Mouse (Mus musculus) limb, embryonic 13.5 days (tissue): ENCODE data around the gene Sim1. TPM values are rescaled to one million over a fixed set of nuclear protein-coding genes. Genes with fewer than 3 reads are reported as not detected.

Source experiments
- ATAC-seq: fragments of 200-750 bp; cut with Nextera tagmentation; 2 replicates; pipeline ENCODE4 v1.8.0; 2017; ENCODE audit warnings: low read depth, moderate number of reproducible peaks, moderate TSS enrichment; ENCODE audit not compliant: low FRiP score
- H3K27ac ChIP-seq: fragments of 300-500 bp; sonication (generic); 2 replicates; pipeline ENCODE4 v1.5.1; 2015; ENCODE audit warnings: inconsistent platforms, mild to moderate bottlenecking, moderate library complexity
- H3K27me3 ChIP-seq: fragments of 300-500 bp; sonication (generic); 2 replicates; pipeline ENCODE4 v1.6.1; 2015; ENCODE audit warnings: mild to moderate bottlenecking, inconsistent platforms
- H3K36me3 ChIP-seq: fragments of 300-500 bp; sonication (generic); 2 replicates; pipeline ENCODE4 v1.6.1; 2015; ENCODE audit warnings: inconsistent platforms, mild to moderate bottlenecking, moderate library complexity
- H3K4me1 ChIP-seq: fragments of 300-500 bp; sonication (generic); 2 replicates; pipeline ENCODE4 v1.6.1; 2015; ENCODE audit warnings: inconsistent platforms
- H3K4me2 ChIP-seq: fragments of 300-500 bp; sonication (generic); replicated peaks from 2 replicates; pipeline ENCODE4 v1.6.1; 2015; ENCODE audit warnings: inconsistent platforms, mild to moderate bottlenecking, moderate library complexity
- H3K4me3 ChIP-seq: fragments of 300-500 bp; sonication (generic); 2 replicates; pipeline ENCODE4 v1.5.1; 2015; ENCODE audit warnings: moderate library complexity, mild to moderate bottlenecking, inconsistent platforms
- H3K9ac ChIP-seq: fragments of 300-500 bp; sonication (generic); 2 replicates; pipeline ENCODE4 v1.6.1; 2015; ENCODE audit warnings: mild to moderate bottlenecking, inconsistent platforms
- H3K9me3 ChIP-seq: fragments of 300-500 bp; sonication (generic); 2 replicates; pipeline ENCODE4 v1.6.1; 2016; ENCODE audit warnings: inconsistent platforms
- WGBS: fragments of 180-500 bp; shearing (Covaris S2); methylation state at CpG from one replicate; pipeline ENCODE4 v1.1.7; 2015; 5-methylcytosine and 5-hydroxymethylcytosine counted together
- polyA plus RNA-seq: library from polyadenylated mRNA; unstranded; fragments of >200 nt; fragmentation: Nextera tagmentation; extraction: Ambion mirVana; gene quantifications from 2 replicates; pipeline ENCODE4 v1.2.1, GENCODE M21; 2015

Gene Sim1
- polyA plus RNA-seq, 1 experiment from 2014 or later = 1.2 TPM

DNA sequence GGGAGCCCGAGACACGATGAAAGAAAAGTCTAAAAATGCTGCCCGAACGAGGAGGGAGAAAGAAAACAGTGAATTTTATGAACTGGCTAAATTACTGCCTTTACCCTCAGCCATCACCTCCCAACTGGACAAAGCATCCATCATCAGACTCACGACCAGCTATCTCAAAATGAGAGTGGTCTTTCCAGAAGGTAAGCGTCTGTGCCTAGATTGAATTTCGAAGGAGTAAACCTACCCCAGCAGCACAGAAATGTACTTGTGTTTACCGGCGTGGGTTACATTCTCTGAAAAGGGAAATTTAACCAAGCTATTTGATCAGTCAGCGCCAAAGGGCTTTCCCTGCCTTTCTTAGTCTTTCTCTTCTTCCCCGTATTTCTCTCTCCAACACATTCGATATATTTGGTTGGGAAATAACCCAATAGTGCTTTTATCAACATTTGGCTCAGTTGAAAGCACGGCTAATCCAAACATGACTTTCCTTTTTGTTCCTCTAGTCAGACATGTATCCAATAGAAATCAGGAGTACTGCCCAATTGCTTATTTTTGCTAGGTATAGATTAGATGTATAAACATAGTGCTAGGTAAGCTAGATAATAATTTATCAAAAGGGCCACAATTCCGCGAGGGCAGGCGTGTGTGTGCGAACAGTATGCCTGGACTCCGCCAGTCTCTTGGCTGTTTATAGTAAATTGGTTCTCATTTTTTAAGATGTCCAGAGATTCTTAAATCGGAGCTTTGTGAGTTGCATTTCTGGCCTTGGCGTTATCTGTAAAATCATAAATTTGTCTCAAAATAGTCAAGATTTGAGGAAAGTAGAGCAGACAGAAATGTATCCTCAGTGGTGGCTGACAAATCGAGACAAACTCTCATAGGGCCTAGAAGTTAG is 1.6 kb downstream of the Sim1 start:
- no peaks in the 10 kb centered on the region for H3K9me3 ChIP-seq
- WGBS = 3% methylated on average over 21 of the region's 21 CpGs
- H3K27ac ChIP-seq = no peak overlapping the region
- H3K4me2 ChIP-seq = 0 out of 2 replicates have a peak overlapping the region, but pooled peaks have one; percentile 2
- no peak for ATAC-seq
- H3K36me3 ChIP-seq = no peaks in the 10 kb centered on the region
- peaks cover 21% of the 10 kb centered on the region for H3K4me1 ChIP-seq
- peaks cover 81% of the 10 kb centered on the region for H3K27me3 ChIP-seq
- H3K9ac ChIP-seq = no peak overlapping the region
- no peak overlapping the region for H3K4me3 ChIP-seq

DNA sequence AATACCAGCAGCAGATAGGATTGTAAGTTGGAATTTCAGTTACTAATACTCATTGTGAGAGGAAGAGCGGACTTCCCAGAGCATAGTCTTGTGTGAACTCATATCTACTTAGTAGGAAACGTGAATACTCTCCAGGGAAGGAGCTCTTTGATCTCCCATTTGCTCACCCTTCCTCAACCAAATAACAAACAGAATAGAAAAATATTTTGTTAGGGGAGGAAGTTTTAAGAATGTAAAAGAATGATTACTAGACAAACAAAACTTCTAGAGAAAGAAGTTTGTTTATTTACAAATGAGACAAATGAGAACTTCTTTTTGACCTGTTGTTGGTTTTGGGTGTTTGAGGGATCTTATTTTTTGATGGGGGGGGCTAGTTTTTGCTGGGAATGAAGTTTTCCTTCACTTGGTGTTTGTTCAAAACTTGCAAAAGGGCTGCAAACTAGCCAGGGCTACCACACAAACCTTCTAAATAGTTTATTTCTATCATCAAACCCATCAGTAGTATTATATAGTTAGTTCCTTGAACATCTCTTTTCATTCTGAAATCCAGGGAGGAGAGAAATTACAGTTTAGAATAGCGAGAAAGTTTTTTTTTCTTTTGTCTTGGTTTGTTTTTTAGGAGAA is 2.3 kb downstream of the Sim1 start:
- ATAC-seq = no peak
- Histone ChIP-seq H3K9ac (no peak overlapping the region), H3K4me3 (no peak overlapping the region), H3K4me2 (no peak overlapping the region), H3K4me1 (peaks cover 19% of the 10 kb centered on the region), H3K27ac (no peak overlapping the region), H3K27me3 (peaks cover 81% of the 10 kb centered on the region), H3K9me3 (no peaks in the 10 kb centered on the region), H3K36me3 (no peaks in the 10 kb centered on the region)
- WGBS = 9% methylated on average over 3 of the region's 3 CpGs

DNA sequence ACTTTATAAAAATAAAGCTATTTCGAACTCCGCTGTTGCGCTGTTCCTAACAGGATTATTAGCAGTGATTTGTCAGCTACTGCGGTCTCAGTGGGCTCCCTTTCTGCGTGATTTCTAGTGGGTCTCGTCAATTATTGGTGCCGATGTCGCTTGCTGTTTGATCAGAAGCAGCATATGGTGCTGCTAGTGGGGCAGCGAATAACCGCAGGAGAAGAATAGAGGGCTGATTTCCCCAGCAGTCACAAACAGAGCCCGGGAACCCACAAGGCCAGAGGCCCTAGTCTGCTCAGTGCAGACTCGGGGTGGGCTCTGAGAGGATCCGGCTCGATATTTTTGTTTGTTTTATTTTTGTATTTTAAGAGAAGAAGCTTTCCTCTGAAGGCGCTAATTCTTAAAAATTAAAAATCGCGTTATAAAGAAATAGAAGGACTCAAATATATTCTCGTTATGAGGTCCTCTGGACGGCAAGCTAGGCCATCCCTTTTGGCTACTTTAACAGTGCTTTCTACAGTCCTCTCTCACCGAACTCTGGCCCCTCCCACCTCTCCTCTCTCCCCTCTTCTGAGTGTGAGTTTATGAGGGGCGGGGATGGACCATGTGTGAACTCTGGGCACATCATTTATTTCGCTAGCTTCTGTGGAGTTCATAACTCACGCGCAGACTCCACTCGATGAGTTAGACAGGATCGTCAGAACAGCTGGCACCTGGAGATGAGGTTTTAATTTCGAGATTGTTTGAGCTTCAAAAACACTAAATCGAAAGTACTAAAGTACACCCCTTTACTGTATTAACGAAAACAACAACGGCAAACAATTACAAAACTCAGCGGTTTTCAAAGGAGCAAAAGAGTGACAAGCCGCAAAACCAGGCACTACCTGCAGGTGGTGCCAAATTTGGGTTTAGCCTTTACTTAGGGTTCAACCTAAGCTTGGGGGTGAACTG is 3.2 kb downstream of the Sim1 start:
- Histone ChIP-seq H3K9ac (no peak overlapping the region), H3K36me3 (no peaks in the 10 kb centered on the region), H3K4me2 (no peak overlapping the region), H3K4me1 (peaks cover 13% of the 10 kb centered on the region), H3K4me3 (peak overlapping the region; percentile 12; the same call in 1 of the 2 replicates), H3K9me3 (no peaks in the 10 kb centered on the region), H3K27me3 (peaks cover 80% of the 10 kb centered on the region), H3K27ac (no peak overlapping the region)
- no peak for ATAC-seq
- 1% methylated on average over 32 of the region's 32 CpGs for WGBS

DNA sequence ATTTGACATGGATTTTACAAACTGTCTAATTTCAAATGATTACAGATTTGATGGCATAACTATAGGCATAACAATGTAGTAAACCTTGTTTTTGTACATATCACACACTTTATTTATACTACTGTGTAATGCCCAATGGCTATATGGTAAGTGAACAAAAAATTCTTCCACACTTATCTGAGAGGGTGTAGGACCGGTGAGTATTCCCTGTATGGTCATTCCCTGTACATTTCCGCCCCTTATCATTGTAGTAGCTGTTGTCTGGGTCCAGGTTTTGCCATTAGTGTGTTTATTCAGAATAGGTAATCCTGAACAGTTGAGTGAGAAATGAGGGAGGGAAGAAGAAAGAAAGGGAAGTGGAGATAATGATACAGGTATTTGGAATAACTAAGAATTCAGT is 4.1 kb downstream of the Sim1 start:
- Histone ChIP-seq H3K4me1 (peaks cover 16% of the 10 kb centered on the region), H3K9ac (no peak overlapping the region), H3K9me3 (no peaks in the 10 kb centered on the region), H3K4me3 (no peak overlapping the region), H3K36me3 (no peaks in the 10 kb centered on the region), H3K27ac (no peak overlapping the region), H3K4me2 (no peak overlapping the region), H3K27me3 (peaks cover 79% of the 10 kb centered on the region)
- ATAC-seq = no peak
- 18% methylated on average over 2 of the region's 2 CpGs for WGBS

DNA sequence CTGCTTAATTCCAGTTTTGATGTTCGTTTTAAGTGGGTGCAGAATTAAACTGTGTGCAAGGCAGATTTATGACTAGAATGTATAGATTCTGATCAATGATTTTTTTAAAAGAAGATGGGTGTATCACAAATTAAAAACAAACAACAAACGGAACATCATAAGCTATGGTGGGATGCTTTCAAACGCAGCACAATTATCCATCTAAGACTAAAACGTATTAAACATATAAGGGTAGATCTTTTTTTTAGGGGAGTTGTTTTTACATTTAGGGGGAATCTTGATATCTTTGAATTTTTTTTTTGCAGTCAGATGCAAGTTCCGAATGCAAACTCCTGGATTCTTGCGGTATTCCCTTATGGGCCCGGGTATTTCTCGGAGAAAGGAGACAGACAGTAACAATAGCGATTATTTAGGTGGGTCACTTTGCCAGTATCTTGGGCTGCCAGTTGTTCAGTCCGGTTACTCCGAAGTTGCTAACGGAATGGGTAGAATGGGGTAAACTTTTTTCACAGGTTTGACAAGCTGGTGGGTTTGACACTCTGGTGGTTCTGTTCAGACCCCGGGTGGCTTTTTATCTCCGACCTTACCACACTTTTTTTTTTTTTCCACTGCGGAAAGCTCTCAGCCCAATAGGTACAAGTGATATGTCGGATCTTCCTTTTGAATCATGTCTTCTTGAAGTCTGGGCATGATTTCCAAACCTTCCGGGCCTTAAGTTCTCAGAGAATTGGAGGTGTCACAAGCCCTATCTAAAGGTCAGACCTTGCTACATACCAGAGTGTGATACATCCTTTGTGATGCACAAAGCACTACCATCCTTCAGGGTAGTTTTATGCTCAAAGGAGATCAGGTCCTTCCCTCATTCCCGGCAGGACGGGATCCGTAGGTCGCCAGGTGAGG is 5.5 kb downstream of the Sim1 start:
- 2% methylated on average over 21 of the region's 21 CpGs for WGBS
- ATAC-seq = no peak
- peaks cover 78% of the 10 kb centered on the region for H3K27me3 ChIP-seq
- H3K9ac ChIP-seq = no peak overlapping the region
- H3K4me1 ChIP-seq = peaks cover 18% of the 10 kb centered on the region
- peak overlapping the region; percentile 17; the same call in 1 of the 2 replicates for H3K4me3 ChIP-seq
- H3K4me2 ChIP-seq = peak overlapping the region; percentile 38; the same call in 1 of the 2 replicates
- H3K9me3 ChIP-seq = no peaks in the 10 kb centered on the region
- H3K27ac ChIP-seq = no peak overlapping the region
- H3K36me3 ChIP-seq = no peaks in the 10 kb centered on the region

DNA sequence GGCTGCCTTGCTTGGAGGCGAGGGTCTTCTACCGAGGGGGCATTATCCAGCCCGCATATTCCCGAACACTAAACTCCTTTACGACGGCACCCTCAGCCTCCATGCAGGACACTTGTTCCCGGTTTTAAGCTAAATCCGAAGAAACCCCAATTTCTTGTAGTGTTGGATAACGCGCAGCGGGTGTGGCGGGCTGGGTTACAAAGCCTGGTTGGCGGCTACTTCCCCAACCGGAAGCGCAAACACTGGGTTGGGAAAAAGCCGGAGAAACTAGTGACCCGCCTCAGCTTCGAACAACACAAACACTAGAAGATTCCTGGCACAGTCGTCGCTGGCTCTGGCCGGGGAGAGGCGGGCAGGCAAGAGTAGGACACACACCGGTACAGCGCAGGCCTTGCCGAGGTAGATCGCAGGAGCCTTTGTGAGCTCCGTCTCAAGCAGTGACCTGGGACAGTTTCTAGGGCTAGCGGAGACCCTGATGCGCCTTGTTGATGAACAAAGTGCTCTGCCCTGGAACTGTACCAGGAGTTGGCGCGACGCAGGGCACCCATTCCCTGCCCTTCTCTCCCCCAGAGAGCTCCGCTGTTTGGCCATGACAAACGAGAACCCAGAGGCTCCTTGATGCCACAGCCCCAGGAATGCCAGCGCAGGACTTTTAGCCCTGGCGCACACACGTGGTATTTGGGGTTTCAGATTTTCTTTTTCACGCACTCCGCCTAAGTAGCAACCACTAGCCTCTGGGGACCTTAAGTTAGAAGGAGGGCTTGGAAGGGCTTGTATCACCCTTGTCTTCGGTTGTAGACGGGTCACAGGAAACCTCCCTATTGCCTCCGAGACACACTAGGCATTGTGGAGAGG is 6.4 kb downstream of the Sim1 start:
- H3K4me1 ChIP-seq = peaks cover 16% of the 10 kb centered on the region; the same call in 1 of the 2 replicates
- peaks cover 80% of the 10 kb centered on the region for H3K27me3 ChIP-seq
- no peak for ATAC-seq
- no peaks in the 10 kb centered on the region for H3K36me3 ChIP-seq
- H3K27ac ChIP-seq = no peak overlapping the region
- peak overlapping the region; percentile 17 for H3K4me3 ChIP-seq
- under 1% methylated on average over 42 of the region's 42 CpGs for WGBS
- no peak overlapping the region for H3K9ac ChIP-seq
- no peaks in the 10 kb centered on the region for H3K9me3 ChIP-seq
- H3K4me2 ChIP-seq = peak overlapping the region; percentile 38

DNA sequence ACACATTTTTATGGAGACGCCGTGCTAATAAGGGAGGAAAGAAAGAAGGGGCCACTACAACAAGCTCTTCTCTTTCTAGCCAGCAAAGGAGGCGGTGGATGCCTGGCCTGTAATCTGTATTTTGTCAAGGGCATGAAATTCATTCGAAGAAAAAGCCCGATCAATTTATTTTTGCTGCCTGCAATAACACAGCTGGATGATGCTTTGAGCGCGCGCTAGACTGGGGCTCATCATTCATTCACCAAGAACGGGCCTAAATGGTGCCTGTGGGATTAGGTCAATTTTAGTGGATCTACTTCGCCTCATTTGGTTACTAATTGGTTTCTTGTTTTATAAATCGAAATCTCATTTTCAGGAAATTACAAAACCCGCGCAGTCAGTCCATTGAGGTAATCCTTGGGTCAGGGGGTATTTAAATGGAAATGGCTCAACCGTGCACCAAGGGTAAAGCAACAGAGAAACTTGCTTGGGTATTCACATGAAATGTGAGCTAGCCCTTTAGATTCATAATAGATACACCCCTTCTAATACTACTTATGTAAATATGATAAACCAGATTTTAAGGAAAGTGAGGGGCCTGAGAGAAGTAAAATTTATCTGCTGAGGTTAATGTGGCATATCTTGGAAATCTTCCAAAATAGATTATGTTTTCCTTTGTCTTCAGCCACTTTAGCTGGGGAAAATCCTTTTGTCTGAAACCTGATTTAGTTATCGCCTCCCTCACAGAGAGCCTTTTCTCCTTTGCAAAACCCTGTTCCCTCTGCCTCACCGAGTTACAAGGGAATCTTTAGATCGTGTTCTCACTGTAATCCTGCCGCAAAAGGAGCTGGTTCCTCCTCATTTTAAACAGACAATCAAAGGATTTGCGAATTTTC is 7.3 kb downstream of the Sim1 start:
- no peak for ATAC-seq
- Histone ChIP-seq H3K4me3 (no peak overlapping the region), H3K4me2 (no peak overlapping the region; the same call in 1 of the 2 replicates), H3K27ac (no peak overlapping the region), H3K4me1 (peaks cover 16% of the 10 kb centered on the region; the same call in 1 of the 2 replicates), H3K9ac (no peak overlapping the region), H3K9me3 (no peaks in the 10 kb centered on the region), H3K27me3 (peaks cover 81% of the 10 kb centered on the region), H3K36me3 (no peaks in the 10 kb centered on the region)
- 2% methylated on average over 19 of the region's 19 CpGs for WGBS

DNA sequence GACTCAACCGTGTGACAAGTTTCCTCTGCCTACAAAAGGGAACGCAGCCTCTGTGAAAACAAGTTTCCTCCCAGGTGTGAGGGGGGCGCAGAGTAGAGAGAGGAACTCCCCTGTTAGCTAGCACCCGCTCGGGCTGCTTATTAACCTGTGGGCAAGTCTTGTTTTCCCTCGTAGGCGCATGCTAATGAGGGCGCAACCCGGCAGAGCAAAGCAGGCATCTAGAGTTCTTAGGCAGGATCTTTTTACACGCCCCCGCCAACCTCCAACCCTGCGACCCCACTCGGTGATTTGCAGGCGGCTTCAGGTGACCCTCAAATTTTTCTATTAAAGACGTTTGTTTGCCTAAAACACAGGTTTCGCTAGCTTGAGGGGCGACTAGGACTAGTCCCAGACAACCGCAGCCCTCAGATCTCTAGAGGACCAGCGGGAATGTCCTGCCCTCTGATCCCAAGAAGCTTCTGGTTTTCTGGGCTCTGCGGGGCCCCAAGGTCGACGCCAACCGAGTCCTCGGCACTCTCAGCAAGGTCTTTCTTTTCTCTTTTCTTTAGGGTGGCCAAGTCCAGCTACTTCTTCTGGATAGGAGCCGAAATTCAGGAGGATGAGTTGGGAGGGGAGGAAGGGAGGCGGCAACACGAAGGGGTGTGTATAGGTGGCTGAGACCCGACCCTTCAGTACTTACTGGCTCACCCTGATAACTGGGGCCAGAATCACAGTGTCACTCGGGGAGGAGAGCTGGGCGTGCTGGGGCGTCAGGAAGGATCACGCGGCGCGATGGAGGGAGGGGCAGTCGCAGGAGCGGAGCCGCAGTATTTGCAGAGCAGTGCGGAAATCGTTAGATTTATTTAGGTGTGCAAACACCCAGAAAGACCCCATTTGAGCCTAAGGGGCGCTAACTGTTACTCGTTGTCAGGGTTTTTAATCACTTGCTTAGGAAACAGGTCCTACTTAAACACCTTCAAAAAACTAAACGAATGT is 8.5 kb downstream of the Sim1 start:
- Histone ChIP-seq H3K36me3 (no peaks in the 10 kb centered on the region), H3K27ac (no peak overlapping the region), H3K27me3 (peaks cover 85% of the 10 kb centered on the region), H3K4me1 (peaks cover 16% of the 10 kb centered on the region; the same call in 1 of the 2 replicates), H3K9me3 (no peaks in the 10 kb centered on the region), H3K9ac (no peak overlapping the region), H3K4me3 (peak overlapping the region; percentile 8; the same call in 1 of the 2 replicates), H3K4me2 (peak overlapping the region; percentile 45)
- no peak for ATAC-seq
- 1% methylated on average over 43 of the region's 43 CpGs for WGBS
